Mouse (Mus musculus) lung, embryonic 16.5 days (tissue): ENCODE data around the gene Zfp654. TPM values are rescaled to one million over a fixed set of nuclear protein-coding genes. Genes with fewer than 3 reads are reported as not detected.

Source experiments
- ATAC-seq: fragments of 200-750 bp; cut with Nextera tagmentation; 2 replicates; pipeline ENCODE4 v1.8.0; 2017; ENCODE audit warnings: low read depth, mild to moderate bottlenecking, moderate library complexity
- H3K27ac ChIP-seq: fragments of 300-500 bp; sonication (generic); 2 replicates; pipeline ENCODE4 v1.5.1; 2014; ENCODE audit warnings: mild to moderate bottlenecking, control low read depth, low read length
- H3K27me3 ChIP-seq: fragments of 300-500 bp; sonication (generic); 2 replicates; pipeline ENCODE4 v1.6.1; 2014; ENCODE audit warnings: low read depth, low read length, mixed read lengths; ENCODE audit not compliant: control insufficient read depth, insufficient read depth
- H3K36me3 ChIP-seq: fragments of 300-500 bp; sonication (generic); 2 replicates; pipeline ENCODE4 v1.6.1; 2014; ENCODE audit warnings: low read length; ENCODE audit not compliant: control insufficient read depth, insufficient read depth
- H3K4me1 ChIP-seq: fragments of 300-500 bp; sonication (generic); replicated peaks from 2 replicates; pipeline ENCODE4 v1.6.1; 2014; ENCODE audit warnings: low read length, mixed read lengths; ENCODE audit not compliant: control insufficient read depth, insufficient read depth
- H3K4me2 ChIP-seq: fragments of 300-500 bp; sonication (generic); 2 replicates; pipeline ENCODE4 v1.6.1; 2014; ENCODE audit warnings: low read depth, low read length, control low read depth
- H3K4me3 ChIP-seq: fragments of 300-500 bp; sonication (generic); 2 replicates; pipeline ENCODE4 v1.5.1; 2014; ENCODE audit warnings: mild to moderate bottlenecking, low read length, control low read depth
- H3K9ac ChIP-seq: fragments of 300-500 bp; sonication (generic); 2 replicates; pipeline ENCODE4 v1.6.1; 2014; ENCODE audit warnings: low read length, control low read depth
- H3K9me3 ChIP-seq: fragments of 300-500 bp; sonication (generic); 2 replicates; pipeline ENCODE4 v1.6.1; 2016; ENCODE audit warnings: low read length; ENCODE audit not compliant: control insufficient read depth
- WGBS: fragments of 180-500 bp; shearing (Covaris S2); extraction: QIAGEN DNeasy Blood & Tissue Kit; methylation state at CpG from one replicate; pipeline ENCODE4 v1.1.7; 2014; 5-methylcytosine and 5-hydroxymethylcytosine counted together
- polyA plus RNA-seq: library from polyadenylated mRNA; unstranded; fragments of >200 nt; fragmentation: Nextera tagmentation; extraction: Ambion mirVana; gene quantifications from 2 replicates; pipeline ENCODE4 v1.2.1, GENCODE M21; 2015

Zfp654 gene
- polyA plus RNA-seq, 1 experiment from 2014 or later = 7.0 TPM

- ATAC-seq = no peak
- Histone ChIP-seq H3K9ac (no peak overlapping the region), H3K9me3 (no peaks in the 10 kb centered on the region), H3K4me2 (no peak overlapping the region), H3K4me1 (no peaks in the 10 kb centered on the region), H3K36me3 (peaks cover 8% of the 10 kb centered on the region), H3K4me3 (no peak overlapping the region), H3K27me3 (no peaks in the 10 kb centered on the region), H3K27ac (no peak overlapping the region)
Measured at GRCm38 (mm10) chr16:64801638-64802037, 49.8 kb downstream of the Zfp654 start.

DNA sequence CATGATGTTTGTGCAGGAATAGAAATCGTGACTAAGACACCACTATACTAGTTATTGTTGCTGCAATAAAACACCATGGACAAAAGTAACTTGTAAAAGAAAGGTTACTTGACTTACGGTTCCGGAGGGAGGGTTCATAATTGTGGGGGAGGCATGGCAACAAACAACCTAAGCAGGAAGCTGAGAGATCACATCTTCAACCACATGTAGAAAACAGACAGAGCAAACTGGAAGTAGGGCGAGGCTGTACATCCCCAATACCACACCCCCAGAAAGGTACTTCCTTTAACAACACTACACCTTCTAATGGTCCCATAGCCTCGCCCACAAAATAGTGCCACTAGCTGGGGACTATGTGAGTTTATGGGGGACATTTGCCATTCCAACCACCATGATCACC is 51.1 kb downstream of the Zfp654 start:
- H3K36me3 ChIP-seq = peaks cover 6% of the 10 kb centered on the region
- 90% methylated on average over 5 of the region's 5 CpGs for WGBS

DNA sequence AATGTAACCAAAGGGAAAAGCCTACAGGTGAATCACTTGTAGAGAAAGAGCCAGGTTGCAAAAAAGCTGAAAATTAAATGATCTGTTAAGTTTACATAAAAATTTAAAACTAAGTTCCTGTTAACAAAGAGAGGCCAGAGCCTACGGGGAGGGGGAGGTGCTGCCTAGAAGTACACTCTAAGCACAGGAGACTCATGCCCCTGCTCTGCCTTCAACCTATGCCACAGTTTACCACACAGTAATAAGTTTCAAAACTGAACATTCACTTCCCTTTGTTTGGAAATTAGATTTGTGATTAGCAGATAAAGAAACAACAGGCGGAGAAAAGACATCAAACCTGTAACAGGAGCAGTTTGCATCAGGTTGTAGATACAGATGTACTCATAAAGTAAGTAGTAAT is 56.6 kb downstream of the Zfp654 start:
- Histone ChIP-seq H3K27me3 (no peaks in the 10 kb centered on the region), H3K27ac (no peak overlapping the region), H3K9ac (no peak overlapping the region), H3K36me3 (no peaks in the 10 kb centered on the region), H3K4me2 (no peak overlapping the region), H3K4me1 (no peaks in the 10 kb centered on the region), H3K4me3 (no peak overlapping the region), H3K9me3 (no peaks in the 10 kb centered on the region)
- ATAC-seq = no peak
- WGBS = 70% methylated on average over 2 of the region's 2 CpGs

More for the DNA sequence above, 51.1 kb downstream of the Zfp654 start:
- Histone ChIP-seq H3K9me3 (no peaks in the 10 kb centered on the region), H3K4me1 (no peaks in the 10 kb centered on the region), H3K4me3 (no peak overlapping the region), H3K27me3 (no peaks in the 10 kb centered on the region), H3K9ac (no peak overlapping the region), H3K4me2 (no peak overlapping the region), H3K27ac (no peak overlapping the region)
- no peak for ATAC-seq

GRCm38 (mm10) chr16:64789706-64790105 is 61.7 kb downstream of the Zfp654 start:
- Histone ChIP-seq H3K4me3 (no peak overlapping the region), H3K27ac (no peak overlapping the region), H3K27me3 (no peaks in the 10 kb centered on the region), H3K4me2 (no peak overlapping the region), H3K9me3 (no peaks in the 10 kb centered on the region), H3K4me1 (no peaks in the 10 kb centered on the region), H3K36me3 (peaks cover 6% of the 10 kb centered on the region; the same call in 1 of the 2 replicates), H3K9ac (no peak overlapping the region)
- no peak for ATAC-seq
- 86% methylated on average over 3 of the region's 3 CpGs for WGBS

DNA sequence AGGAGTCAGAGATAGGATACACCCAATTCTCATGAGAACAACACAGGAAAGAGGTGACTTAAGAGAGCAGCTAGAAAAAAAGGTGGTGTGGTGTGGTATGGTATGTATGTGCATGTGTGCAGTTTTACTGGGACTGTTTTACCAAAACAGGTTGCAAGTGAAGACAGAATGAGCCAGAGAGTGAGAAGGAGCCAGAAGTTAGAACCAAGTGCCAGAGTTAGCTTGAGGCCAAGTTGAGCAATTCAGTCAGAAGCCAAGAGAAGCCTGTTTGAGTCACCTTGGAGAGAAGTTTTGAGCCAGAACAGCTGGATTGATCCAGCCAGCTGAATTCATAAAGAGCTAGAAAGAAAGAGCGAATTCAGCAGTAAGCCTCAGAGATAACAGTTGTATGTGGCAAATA is 75.9 kb downstream of the Zfp654 start:
- Histone ChIP-seq H3K4me1 (no peaks in the 10 kb centered on the region), H3K27me3 (no peaks in the 10 kb centered on the region), H3K9me3 (no peaks in the 10 kb centered on the region), H3K9ac (no peak overlapping the region), H3K27ac (no peak overlapping the region), H3K4me2 (no peak overlapping the region), H3K4me3 (no peak overlapping the region), H3K36me3 (peaks cover 2% of the 10 kb centered on the region; the same call in 1 of the 2 replicates)
- ATAC-seq = no peak
- 72% methylated on average over 1 of the region's 1 CpGs for WGBS

- no peaks in the 10 kb centered on the region; the same call in 1 of the 2 replicates for H3K4me1 ChIP-seq
Measured at GRCm38 (mm10) chr16:64771431-64771818, 80.0 kb downstream of the Zfp654 start.

DNA sequence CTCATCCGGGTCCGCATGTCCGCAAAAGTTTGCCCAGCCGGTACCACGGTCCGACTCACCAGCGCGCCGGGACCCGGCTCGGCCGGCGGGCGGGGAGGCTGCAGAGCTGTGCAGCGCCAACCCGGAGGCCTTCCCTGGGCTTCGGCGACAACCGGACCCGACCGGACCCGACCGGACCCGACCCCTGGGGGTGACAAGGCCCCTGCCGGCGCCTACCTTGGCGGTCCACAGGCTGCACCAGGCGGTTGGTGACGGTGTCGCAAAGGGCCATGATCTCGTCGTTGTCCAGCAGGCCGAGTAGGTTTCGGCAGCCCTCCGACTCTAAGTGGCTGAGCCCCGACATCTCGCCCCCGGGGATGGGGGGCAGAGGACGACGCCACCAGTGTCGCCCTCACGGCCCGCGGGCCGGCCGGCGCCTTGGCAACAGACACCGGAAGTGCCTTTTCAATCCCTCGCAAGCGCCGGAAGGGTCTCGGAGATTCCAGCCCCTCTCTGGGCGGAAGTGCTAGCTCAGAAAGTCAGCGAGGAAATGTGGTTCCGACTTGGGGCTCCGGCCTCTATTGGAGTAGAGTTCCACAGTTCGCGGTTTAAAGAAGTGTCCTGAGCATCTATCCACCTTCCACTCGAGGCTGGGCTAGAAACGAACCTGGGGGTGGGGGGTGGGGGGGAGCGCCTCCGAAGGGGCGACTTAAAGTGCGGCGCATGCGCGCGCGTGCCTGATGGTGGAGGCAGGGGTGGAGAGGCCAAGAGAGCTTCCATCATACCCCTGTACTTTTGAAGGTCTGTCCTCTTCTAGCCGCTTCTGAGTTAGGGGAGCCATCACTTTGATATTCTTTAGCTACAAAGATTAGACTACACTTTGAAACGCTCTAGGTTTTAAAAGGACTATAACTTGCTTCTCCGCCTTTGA is 80.7 kb downstream of the Zfp654 start, which contains the start of gene 4930453N24Rik:
4930453N24Rik (minus strand) TSS at position 641 of the 910 bp plus-strand sequence.
- H3K9ac ChIP-seq = peak within 1 kb of the TSS; percentile 94
- no peaks in the 10 kb centered on the region; the same call in 1 of the 2 replicates for H3K4me1 ChIP-seq
- peak within 1 kb of the TSS; percentile 64 for H3K4me2 ChIP-seq
- H3K27ac ChIP-seq = peak within 1 kb of the TSS; percentile 88
- peaks cover 4% of the 10 kb centered on the region; the same call in 1 of the 2 replicates for H3K36me3 ChIP-seq
- peak within 1 kb of the TSS; percentile 91 for H3K4me3 ChIP-seq
- no peaks in the 10 kb centered on the region for H3K9me3 ChIP-seq
- peak; percentile 96 for ATAC-seq
- 2% methylated on average over 72 of the region's 72 CpGs for WGBS
- no peaks in the 10 kb centered on the region for H3K27me3 ChIP-seq

More at GRCm38 (mm10) chr16:64771431-64771818, 80.0 kb downstream of the Zfp654 start:
- Histone ChIP-seq H3K9ac (no peak overlapping the region; the same call in 1 of the 2 replicates), H3K27ac (no peak overlapping the region), H3K9me3 (no peaks in the 10 kb centered on the region), H3K4me3 (peak overlapping the region; percentile 91), H3K27me3 (no peaks in the 10 kb centered on the region), H3K36me3 (peaks cover 2% of the 10 kb centered on the region; the same call in 1 of the 2 replicates), H3K4me2 (peak overlapping the region; percentile 64)
- no peak for ATAC-seq
- 86% methylated on average over 2 of the region's 2 CpGs for WGBS

- no peak for ATAC-seq
- WGBS = 86% methylated on average over 8 of the region's 8 CpGs
- Histone ChIP-seq H3K4me2 (no peak overlapping the region), H3K27me3 (no peaks in the 10 kb centered on the region), H3K9ac (no peak overlapping the region), H3K36me3 (peaks cover 27% of the 10 kb centered on the region), H3K4me1 (no peaks in the 10 kb centered on the region; the same call in 1 of the 2 replicates), H3K4me3 (no peak overlapping the region), H3K9me3 (peaks cover 8% of the 10 kb centered on the region; the same call in 1 of the 2 replicates), H3K27ac (no peak overlapping the region)
Measured at GRCm38 (mm10) chr16:64766696-64767300, 84.7 kb downstream of the Zfp654 start.

- Histone ChIP-seq H3K27ac (peak overlapping the region; percentile 73), H3K36me3 (peaks cover 15% of the 10 kb centered on the region)
Measured at GRCm38 (mm10) chr16:64759245-64759626, 92.2 kb downstream of the Zfp654 start.

More at GRCm38 (mm10) chr16:64759245-64759626, 92.2 kb downstream of the Zfp654 start:
- Histone ChIP-seq H3K9me3 (peaks cover 13% of the 10 kb centered on the region), H3K4me3 (no peak overlapping the region), H3K27me3 (no peaks in the 10 kb centered on the region), H3K4me2 (no peak overlapping the region), H3K9ac (no peak overlapping the region), H3K4me1 (peaks cover 3% of the 10 kb centered on the region; the same call in 1 of the 2 replicates)
- 34% methylated on average over 1 of the region's 1 CpGs for WGBS
- ATAC-seq = no peak
